Mouse (Mus musculus): ENCODE data around the gene Btbd19. TPM values are rescaled to one million over a fixed set of nuclear protein-coding genes. Genes with fewer than 3 reads are reported as not detected.

The Btbd19 gene
- total RNA-seq, 2 experiments from 2014 or later = 6.0 to 6.4 TPM

DNA sequence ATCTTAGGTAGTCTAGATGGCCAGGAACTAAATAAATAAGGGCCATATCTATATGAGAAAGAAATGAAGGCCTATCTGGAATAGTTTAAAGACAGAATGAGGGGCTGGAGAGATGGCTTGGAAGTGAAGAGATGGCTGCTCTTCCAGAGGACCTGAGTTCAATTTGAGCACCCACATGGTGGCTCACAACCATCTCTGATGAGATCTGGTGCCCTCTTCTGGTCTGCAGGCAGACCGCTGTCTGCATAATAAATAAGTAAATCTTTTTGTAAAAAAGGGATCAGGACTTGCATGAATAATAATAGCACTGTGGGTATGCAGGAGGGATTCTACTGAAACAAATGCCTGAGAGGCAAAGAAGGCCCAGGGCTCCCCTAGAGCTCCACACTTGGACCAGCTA, 12.3 kb downstream of the Btbd19 start:
- no peak for DNase-seq

DNA sequence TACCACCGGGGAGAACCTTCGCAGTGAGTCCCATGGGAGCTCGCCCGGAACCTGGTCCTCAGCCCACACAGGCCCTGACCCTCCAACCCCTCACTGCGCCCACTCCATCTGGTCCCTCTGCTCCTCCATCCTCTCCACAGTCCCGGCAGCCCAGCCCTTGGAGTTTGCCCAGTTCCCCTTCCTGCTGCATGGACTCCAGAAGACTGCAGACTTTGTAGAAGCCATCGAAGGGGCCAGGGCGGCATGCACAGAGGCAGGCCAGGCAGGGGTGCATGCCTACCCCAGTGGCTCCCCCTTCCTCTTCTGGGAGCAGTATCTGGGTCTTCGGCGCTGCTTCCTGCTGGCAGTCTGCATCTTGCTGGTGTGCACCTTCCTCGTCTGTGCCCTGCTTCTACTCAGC, 14.5 kb downstream of the Btbd19 start:
- DNase-seq = no peak

DNA sequence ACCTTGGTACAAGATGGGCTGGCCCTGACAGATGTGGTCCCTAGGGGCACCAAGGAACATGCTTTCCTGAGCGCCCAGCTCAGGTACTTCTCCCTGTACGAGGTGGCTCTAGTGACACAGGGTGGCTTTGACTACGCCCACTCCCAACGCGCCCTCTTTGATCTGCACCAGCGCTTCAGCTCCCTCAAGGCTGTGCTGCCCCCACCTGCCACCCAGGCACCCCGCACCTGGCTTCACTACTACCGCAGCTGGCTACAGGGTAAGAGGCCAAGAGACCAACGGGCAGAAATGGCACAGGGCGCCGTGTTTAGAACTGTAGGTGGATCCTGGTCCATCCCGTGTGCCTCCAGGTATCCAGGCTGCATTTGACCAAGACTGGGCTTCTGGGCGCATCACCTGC, 15.3 kb downstream of the Btbd19 start:
- DNase-seq = no peak

DNA sequence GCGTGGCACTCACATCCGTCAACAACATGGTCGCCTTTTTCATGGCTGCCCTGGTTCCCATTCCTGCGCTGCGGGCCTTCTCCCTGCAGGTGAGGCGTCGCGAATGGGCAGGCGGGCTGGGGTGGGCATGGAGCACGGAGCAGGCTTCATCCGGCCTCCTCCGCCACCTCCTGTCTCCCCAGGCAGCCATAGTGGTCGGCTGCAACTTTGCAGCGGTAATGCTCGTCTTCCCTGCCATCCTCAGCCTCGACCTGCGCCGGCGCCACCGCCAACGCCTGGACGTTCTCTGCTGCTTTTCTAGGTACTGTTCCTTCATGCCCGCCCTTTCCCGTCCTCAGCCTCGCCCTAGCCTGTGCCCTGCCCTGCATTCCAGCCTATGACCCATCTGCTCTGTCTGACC, 16.2 kb downstream of the Btbd19 start:
- DNase-seq = no peak

DNA sequence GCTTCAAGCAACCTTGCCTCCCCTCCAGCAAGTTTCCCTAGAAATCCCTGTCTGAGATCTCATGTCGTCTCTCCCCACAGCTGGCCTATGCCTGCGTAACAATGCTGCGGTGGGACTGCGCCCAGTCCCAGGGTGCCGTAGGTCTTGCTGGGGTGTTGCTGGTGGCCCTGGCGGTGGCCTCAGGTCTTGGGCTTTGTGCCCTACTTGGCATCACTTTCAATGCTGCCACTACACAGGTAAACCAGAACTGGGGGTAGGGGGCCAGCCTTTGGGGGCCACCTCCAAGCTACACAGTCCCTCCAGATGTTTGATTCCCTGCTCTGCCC, 17.0 kb downstream of the Btbd19 start:
- DNase-seq = no peak

DNA sequence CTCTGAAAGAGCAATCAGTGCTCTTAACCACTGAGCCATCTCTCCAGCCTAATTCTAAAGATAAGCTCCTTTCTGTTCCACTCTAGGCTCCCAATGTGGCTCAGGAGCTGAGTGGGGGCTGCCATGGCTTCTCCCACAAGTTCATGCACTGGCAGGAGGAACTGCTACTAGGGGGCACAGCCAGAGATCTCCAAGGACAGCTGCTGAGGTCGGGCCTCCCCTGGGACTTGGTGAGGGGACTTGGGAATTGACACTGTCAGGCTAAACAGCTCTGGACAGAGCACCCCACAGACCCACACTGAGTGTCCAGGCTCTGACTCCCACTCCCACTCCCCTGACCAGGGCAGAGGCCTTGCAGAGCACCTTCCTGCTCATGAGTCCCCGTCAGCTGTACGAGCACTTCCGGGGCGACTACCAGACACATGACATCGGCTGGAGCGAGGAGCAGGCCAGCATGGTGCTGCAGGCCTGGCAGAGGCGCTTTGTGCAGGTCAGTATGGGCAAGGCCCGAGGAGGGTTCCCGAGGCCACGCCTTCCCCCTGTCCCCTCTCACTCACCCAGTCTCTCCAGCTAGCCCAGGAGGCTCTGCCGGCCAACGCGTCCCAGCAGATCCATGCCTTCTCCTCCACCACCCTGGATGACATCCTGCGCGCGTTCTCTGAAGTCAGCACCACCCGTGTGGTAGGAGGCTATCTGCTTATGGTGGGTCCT, 17.6 kb downstream of the Btbd19 start:
- DNase-seq = no peak

DNA sequence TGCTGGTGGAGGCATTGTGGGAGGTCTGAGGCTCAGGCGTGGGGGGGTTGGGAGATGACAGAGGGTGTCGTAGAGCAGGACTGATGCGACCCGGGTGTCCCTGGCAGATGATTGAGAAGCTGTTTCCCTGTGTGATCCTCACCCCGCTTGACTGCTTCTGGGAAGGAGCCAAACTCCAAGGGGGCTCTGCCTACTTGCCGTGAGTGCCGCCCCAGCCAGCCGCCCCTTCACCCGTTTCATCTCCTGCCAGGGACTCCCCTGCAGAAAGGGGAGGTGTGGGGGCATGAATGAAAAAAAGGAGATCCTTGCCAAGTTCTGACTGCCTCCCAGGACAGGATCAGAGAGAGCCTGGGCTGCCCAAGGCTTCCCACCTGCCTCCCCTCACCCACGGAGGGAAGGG, 20.4 kb downstream of the Btbd19 start:
- DNase-seq = peak; percentile 38

DNA sequence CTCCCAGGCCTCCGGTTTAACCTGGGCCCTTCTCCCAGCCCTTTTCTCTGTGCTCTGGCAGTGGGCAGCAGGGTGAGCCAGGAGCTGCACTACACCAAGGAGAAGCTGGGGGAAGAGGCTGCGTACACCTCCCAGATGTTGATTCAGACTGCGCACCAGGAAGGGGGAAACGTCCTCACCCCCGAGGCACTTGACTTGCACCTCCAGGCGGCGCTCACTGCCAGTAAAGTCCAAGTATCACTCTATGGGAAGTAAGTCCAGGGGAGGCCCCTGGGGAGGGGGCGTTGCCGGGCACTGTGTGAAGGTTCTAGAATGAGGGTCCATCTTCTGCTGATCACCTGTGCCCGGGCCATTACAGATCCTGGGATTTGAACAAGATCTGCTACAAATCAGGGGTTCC, 20.9 kb downstream of the Btbd19 start:
- DNase-seq = no peak

DNA sequence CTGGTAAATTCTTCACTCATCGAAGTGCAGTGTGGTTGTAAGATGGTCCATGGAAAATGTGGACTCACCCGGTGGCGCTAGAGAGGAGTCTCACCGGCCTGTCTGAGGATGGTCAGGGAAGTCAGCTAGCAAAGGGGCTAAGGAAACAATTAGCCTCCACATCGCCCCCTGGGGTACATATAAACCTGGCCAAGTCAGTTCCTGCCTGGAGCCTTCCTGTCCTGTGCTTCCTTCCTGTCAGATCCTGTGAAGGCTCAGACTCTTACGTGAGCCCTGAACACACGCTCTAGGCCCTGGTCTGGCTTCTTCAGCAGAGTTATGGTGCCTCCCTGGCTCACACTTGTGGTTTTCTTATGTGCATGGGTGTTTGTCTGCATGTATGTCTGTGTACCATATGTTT, 24.3 kb downstream of the Btbd19 start:
- DNase-seq = peak; percentile 50

DNA sequence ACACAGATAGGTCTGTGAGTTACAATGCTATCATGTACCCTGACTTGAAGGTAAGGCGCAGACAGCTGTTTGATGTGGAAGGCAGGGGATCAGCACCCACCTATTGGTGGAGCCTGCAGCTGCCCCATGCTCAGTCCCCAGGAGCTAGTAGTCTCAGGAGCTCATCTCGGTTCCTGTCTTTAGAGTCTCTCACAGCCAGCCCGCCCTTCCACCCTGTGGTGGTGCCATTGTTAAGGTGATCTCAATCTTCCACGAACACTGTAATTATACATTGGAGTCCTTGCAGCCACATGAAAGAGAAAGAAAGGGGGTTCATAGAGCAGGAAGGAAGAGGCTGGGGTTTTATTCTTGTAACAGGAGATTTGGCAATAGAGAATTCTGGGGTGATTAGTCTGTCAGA, 25.5 kb downstream of the Btbd19 start:
- no peak for DNase-seq

DNA sequence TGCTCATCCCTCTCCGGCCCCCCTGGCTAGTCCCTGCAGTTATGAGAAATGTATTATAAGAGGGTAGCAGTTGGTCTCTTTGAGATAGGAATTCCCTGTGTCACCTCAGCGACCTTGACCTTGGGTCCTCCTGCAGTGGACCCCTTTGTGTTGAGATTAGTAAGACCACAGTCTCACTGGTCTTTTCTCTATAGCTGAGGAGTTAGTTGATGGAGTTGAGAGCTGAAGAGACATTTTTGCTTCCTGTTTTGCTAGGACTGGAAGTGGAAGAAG, 26.8 kb downstream of the Btbd19 start:
- no peak for DNase-seq

DNA sequence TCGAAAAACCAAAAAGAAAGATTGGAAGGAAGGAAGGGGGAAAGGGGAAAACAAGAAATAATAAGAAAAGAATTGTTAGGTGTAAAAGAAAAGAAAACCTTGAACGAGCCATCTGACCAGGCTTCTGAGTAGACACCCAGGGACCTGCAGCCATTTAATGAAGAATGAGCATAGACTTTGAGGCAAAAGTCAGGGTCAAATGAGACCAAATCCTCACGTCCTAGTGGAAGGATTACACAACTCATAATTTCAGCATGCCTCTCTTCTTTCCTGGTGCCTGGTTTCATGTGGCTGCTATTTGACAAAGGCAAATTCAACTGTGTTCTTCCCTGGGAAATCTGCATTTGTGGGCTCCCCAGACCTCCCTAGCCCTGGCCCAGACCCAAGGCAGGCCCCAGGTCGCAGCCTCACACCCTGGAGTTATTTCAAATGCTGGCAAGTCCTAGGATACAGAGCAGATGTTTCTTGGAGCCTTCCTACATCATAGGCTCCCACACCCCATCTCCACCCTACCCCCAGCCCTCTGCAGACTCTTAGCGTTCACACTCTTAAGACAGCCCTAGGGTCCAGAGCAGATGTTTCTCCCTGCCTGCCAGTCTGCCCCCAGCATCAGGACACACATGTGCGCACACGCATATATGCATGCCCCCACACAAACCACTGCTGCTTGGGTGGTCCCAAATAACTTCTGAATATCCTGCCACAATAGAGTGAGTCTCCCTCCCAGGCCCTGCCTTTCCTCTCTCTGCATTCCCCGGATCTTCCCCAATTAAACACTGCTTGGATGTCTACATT, 27.4 kb downstream of the Btbd19 start:
- no peak for DNase-seq

DNA sequence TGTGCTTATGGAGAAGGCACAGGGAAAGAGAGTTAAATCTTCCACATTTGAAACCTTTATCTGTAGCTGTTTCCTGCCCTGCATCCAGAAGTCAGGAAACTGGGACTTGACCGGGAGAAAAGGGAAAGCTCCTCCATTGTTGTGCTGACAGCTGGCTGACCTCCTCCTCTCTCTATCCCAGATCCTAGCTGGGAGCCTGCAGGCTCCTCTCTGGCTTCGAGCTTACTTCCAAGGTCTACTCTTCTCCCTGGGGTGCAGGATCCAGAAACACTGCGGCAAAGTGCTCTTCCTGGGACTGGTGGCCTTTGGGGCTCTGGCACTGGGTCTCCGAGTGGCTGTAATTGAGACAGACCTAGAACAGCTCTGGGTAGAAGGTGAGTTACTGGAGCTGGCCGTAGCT, 28.9 kb downstream of the Btbd19 start:
- DNase-seq = peak; percentile 42

DNA sequence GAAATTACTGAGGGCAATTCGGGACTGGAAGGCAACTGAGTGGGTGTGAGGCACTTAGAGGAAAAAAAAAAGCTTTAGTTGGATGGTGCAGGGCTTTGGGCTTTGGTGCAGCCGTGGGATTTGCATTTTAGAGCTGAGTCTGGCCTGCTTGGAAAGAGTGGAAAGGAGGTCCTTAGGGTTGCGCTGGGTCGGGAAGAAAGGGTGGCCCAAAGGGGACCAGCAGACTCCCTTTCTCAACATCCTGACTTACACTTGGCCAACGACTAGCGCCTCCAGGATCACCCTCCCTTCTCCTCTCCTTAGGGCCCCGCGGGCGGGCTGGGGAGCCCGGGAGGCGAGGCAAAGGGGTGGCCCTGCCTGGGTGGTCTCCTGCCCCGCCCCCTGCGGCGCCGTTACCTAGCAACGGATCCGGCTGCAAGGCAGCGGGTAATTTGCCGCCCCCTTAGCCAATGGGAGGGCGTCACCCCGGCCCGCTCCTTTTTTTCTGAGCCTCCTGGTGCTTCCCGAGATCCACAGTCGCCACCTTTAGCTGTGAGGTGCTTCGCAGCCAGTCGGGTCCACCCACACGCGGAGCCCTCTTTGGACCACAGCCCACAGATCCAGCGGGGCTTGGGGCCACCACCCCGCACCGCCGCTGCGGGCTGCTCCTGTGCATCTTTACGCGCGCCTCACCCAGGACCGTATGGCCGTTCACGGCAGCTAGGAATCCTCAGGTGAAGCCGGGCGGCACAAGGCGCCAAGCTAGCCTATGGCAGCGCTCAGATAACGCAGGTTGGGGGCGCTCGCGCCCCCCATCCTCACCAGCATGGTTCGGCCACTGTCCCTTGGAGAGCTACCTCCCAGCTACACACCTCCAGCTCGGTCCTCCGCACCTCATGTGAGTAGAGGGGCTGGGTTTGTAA, 29.7 kb downstream of the Btbd19 start, which contains the start of gene Ptch2:
TSS of gene Ptch2 (plus strand) at position 525 of the 902 bp plus-strand sequence.
- peak; percentile 83 for DNase-seq

DNA sequence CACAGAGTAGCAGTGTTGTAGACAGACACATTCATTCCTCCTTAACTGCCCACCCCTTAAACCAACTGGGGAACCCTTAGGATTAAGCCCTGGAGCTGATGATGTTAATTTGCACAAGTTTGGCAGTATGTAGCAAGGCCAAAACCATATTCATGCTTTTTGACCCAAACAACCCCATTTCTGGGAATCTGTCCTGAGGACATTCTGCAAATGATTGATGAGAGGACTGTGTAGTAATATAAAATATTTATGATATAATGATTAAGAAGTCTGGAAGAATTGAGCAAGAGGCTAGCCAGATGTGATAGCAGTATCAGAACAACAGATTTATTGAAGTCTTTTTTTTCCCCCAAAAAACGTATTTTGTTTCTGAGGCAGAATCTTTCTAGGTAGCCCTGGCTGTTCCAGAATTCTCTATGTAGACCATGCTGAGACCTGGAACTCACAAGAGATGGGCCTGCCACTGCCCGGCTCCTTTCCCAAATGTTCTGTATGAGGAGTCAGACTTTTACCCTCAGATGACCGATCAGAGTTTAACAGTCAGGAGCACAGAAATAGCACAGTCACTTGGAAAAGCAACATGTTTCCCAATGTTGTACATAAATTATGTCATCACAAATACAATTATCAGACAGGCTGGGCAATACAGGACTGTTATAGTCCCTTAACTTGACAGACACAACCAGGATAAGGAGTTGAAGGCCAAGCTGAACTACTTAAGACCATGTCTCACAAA, 30.7 kb downstream of the Btbd19 start:
- no peak for DNase-seq

DNA sequence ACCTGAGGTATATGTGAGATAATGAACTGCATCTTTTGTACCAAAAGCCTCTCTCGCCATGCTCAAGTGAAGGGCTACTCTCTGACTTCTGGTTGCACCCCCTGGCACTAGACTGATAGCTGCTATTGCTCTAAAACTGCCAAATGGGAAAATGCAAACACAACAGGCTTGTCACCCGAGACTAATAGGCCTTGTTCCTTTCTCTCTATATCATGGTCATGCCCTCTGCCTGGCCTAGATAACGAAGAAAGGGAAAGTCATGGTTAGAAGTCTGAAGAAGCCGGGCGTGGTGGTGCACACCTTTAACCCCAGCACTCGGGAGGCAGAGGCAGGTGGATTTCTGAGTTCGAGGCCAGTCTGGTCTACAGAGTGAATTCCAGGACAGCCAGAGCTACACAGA, 34.9 kb downstream of the Btbd19 start:
- DNase-seq = no peak

DNA sequence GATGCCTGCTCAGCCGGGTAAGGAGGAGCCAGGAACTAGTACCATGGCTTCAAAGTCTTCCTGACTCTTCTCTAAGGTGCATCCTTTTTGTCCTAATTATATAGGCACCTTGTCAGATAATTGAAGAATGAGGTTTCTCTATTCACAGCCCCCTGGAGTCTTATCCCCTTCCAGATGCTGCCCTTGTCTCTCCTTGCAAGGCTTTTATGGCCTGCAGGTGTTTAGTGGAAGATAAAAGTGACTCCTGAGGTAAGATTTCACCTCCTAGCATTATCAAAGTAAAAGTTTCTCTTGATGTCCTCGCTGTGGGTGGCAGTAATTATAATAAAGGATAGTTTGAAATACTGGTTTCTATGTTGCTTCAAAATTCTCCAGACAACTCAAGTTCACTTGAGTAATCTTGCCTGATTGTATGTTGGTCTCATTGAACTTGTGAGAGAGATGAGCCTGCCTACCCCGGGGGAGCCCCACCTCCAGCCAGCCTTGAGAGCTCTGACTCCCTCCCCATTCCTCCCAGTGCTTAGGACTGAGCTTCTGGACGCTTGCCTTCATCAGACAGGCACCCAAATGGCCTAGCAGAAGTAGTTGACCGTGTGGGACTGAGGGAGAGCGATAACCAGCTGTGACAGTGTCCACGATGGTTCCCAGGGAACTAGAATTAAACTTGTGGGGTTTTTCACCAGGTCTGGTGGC, 37.4 kb downstream of the Btbd19 start:
- peak; percentile 43 for DNase-seq

DNA sequence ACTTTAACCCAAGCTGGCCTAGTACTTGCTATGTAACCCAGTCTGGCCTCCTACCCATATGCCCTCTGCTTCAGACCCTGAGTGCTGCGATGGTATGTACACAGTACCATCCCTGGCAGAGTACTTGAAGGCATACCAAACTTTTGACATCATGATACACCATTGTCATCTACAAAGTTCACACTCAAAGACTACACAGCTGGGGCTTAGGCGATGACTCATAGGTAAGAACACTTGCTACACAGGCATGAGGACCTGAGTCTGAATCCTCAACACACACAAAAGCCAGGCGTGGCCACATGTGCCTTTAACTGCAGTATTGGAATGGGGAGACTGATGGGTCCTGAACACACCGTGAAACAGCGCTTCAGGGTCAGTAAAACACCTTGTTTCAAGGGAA, 54.3 kb downstream of the Btbd19 start:
- no peak for DNase-seq

DNA sequence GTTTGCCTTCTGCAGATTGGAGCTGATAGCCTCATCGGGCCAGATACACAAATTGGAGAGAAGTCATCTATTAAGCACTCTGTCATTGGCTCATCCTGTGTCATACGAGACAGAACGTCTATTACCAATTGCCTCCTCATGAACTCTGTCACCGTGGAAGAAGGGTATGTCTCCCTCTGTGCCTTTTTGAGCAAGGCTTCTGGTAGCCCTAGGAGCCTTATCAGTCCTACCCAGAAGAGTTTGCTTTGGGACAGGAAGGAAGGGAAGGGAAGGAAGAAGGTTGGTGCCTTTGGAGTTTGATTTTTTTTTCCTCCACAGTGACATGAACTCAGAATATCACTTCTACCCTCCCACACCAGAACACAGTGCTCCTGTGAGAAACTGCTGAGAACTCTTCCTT, 54.9 kb downstream of the Btbd19 start:
- no peak for DNase-seq

DNA sequence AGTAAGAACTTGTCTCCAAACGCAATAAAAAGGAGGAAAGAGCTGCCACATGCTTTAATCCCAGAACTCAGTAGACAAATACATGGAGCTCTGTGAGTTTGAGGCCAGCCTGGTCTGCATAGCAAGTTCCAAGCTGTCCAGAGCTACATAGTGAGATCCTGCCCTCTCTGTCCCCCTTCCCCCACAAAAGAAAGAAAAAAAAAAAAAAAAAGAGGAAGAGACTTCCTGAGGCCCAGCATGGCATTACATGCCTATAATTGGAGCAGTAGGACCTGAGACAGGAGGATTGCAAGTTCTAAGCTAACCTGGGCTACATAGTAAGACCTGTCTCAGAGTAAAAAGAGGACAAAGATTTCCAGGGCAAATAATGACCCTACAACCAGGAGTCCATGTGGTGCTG, 55.9 kb downstream of the Btbd19 start:
- DNase-seq = no peak
